Mouse (Mus musculus) thymus, adult 2 months (tissue): ENCODE measurements at regions not wholly inside any gene's neighbourhood (a gene's known extent, or its start where the extent isn't known, plus 50 kb on each side); places are given as distances from the start of the nearest gene placed in this dataset.

Experiments used
- DNase-seq: peaks from one replicate; pipeline ENCODE4 v3.0.0; 2021
- H3K27ac ChIP-seq: fragments of 200-500 bp; 2 replicates; pipeline ENCODE4 v1.5.1; 2012; ENCODE audit warnings: low read length, control low read depth; ENCODE audit not compliant: control insufficient read depth, insufficient read depth
- H3K27me3 ChIP-seq: fragments of 200-500 bp; 2 replicates; pipeline ENCODE4 v1.6.1; 2012; ENCODE audit warnings: mild to moderate bottlenecking, low read length, moderate library complexity, mixed read lengths; ENCODE audit not compliant: control insufficient read depth, insufficient read depth
- H3K36me3 ChIP-seq: fragments of 200-500 bp; 2 replicates; pipeline ENCODE4 v1.6.1; 2012; ENCODE audit warnings: mild to moderate bottlenecking, low read length, moderate library complexity; ENCODE audit not compliant: control insufficient read depth, insufficient read depth
- H3K4me1 ChIP-seq: fragments of 200-500 bp; replicated peaks from 2 replicates; pipeline ENCODE4 v1.6.1; 2012; ENCODE audit warnings: low read length; ENCODE audit not compliant: control insufficient read depth, insufficient read depth
- H3K4me3 ChIP-seq: fragments of 200-500 bp; 2 replicates; pipeline ENCODE4 v1.5.1; 2012; ENCODE audit warnings: mild to moderate bottlenecking, low read length, control low read depth, moderate library complexity; ENCODE audit not compliant: control insufficient read depth, insufficient read depth
- CTCF ChIP-seq: fragments of 200-500 bp; IDR thresholded peaks from 2 replicates; pipeline ENCODE4 v1.5.1; 2012; ENCODE audit warnings: mild to moderate bottlenecking, control low read depth, low read length, moderate library complexity, borderline replicate concordance; ENCODE audit not compliant: control insufficient read depth, poor library complexity, insufficient read depth; ENCODE audit errors: extremely low read depth
- POLR2A ChIP-seq: fragments of 200-500 bp; IDR thresholded peaks from 2 replicates; pipeline ENCODE4 v1.6.1; 2012; ENCODE audit warnings: mild to moderate bottlenecking, low read length, control low read depth, moderate library complexity; ENCODE audit not compliant: control insufficient read depth, poor library complexity, insufficient read depth; ENCODE audit errors: extremely low read depth
- WGBS: fragments of 180-500 bp; shearing (Covaris S2); methylation state at CpG from one replicate; pipeline ENCODE4 v1.1.7; 2018; 5-methylcytosine and 5-hydroxymethylcytosine counted together

- TF ChIP-seq CTCF (no peak), POLR2A (no peak)
- Histone ChIP-seq H3K4me1 (no peaks in the 10 kb centered on the region), H3K27me3 (no peaks in the 10 kb centered on the region), H3K27ac (no peak overlapping the region), H3K36me3 (no peaks in the 10 kb centered on the region), H3K4me3 (no peak overlapping the region)
- 87% methylated on average over 4 of the region's 4 CpGs for WGBS
- DNase-seq = no peak
These were observed 100.8 kb upstream of the Nek7 start for GRCm38 (mm10) chr1:138720728-138721127.

GRCm38 (mm10) chr1:138719297-138719696, 99.4 kb upstream of the Nek7 start:
- WGBS = 90% methylated on average over 4 of the region's 4 CpGs
- TF ChIP-seq POLR2A (no peak), CTCF (no peak)

GRCm38 (mm10) chr1:138716991-138717390, 97.0 kb upstream of the Nek7 start:
- WGBS = 90% methylated on average over 5 of the region's 5 CpGs
- Histone ChIP-seq H3K4me1 (no peaks in the 10 kb centered on the region), H3K27me3 (no peaks in the 10 kb centered on the region), H3K27ac (no peak overlapping the region), H3K36me3 (no peaks in the 10 kb centered on the region), H3K4me3 (no peak overlapping the region)
- TF ChIP-seq CTCF (no peak), POLR2A (no peak)
- DNase-seq = no peak

More at GRCm38 (mm10) chr1:138719297-138719696, 99.4 kb upstream of the Nek7 start:
- Histone ChIP-seq H3K4me1 (no peaks in the 10 kb centered on the region), H3K36me3 (no peaks in the 10 kb centered on the region), H3K4me3 (no peak overlapping the region), H3K27me3 (no peaks in the 10 kb centered on the region), H3K27ac (no peak overlapping the region)
- no peak for DNase-seq

- WGBS = 72% methylated on average over 3 of the region's 3 CpGs
- DNase-seq = peak; percentile 21
- no peak for TF ChIP-seq CTCF
- TF ChIP-seq POLR2A = no peak
- Histone ChIP-seq H3K4me1 (no peaks in the 10 kb centered on the region), H3K27me3 (no peaks in the 10 kb centered on the region), H3K27ac (no peak overlapping the region), H3K36me3 (no peaks in the 10 kb centered on the region), H3K4me3 (no peak overlapping the region)
These were observed 95.2 kb upstream of the Nek7 start for GRCm38 (mm10) chr1:138715162-138715561.

- Histone ChIP-seq H3K27ac (no peak overlapping the region), H3K4me1 (no peaks in the 10 kb centered on the region), H3K27me3 (no peaks in the 10 kb centered on the region), H3K4me3 (no peak overlapping the region), H3K36me3 (no peaks in the 10 kb centered on the region)
- TF ChIP-seq POLR2A = no peak
- TF ChIP-seq CTCF = no peak
- DNase-seq = no peak
- WGBS = 83% methylated on average over 2 of the region's 2 CpGs
These were observed 89.3 kb upstream of the Nek7 start for GRCm38 (mm10) chr1:138709229-138709608.

GRCm38 (mm10) chr1:138708507-138709228, 88.7 kb upstream of the Nek7 start:
- WGBS = 90% methylated on average over 7 of the region's 7 CpGs
- no peaks in the 10 kb centered on the region for H3K27me3 ChIP-seq
- no peaks in the 10 kb centered on the region for H3K4me1 ChIP-seq
- DNase-seq = no peak
- no peak overlapping the region for H3K4me3 ChIP-seq
- no peaks in the 10 kb centered on the region for H3K36me3 ChIP-seq
- TF ChIP-seq CTCF = no peak
- no peak overlapping the region for H3K27ac ChIP-seq

GRCm38 (mm10) chr1:138707913-138708312, 88.0 kb upstream of the Nek7 start:
- Histone ChIP-seq H3K4me1 (no peaks in the 10 kb centered on the region), H3K27me3 (no peaks in the 10 kb centered on the region), H3K36me3 (no peaks in the 10 kb centered on the region), H3K4me3 (no peak overlapping the region), H3K27ac (no peak overlapping the region)
- no peak for DNase-seq
- 80% methylated on average over 3 of the region's 3 CpGs for WGBS
- TF ChIP-seq CTCF (no peak), POLR2A (no peak)
